Mouse (Mus musculus): ENCODE results near the gene Plaur.

Gene Plaur

GRCm38 (mm10) chr7:24462388-24463319 is at the start of gene Plaur:
Gene Plaur (plus strand): TSS chr7:24462484.
- no peak for DNase-seq

GRCm38 (mm10) chr7:24413630-24414029 is 48.7 kb upstream of the Plaur start:
- DNase-seq: no peak

DNA sequence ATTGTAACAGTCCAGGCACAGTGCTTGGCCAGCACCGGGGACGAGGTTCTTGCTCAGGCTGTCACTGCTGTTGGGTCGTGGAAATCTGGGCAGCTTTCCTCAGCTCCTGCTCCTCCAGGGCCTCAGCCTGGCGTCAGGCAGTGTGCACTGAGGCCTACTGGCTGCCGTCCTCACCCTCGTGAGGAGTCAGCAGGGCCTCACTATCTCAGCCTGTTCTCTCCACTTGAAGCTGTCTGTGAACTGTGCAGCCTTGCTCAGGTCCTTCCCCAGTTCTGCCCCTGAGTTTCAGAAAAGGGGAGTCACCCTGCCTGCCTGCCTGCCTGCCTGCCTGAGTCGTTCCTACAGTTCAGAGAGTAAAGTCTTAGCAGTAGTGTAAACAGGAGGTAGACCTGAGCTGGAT is 47.0 kb upstream of the Plaur start:
- no peak for DNase-seq

- DNase-seq: no peak
Measured at GRCm38 (mm10) chr7:24419579-24419978, 42.7 kb upstream of the Plaur start.

- DNase-seq: no peak
Measured at GRCm38 (mm10) chr7:24421648-24422047, 40.6 kb upstream of the Plaur start.

DNA sequence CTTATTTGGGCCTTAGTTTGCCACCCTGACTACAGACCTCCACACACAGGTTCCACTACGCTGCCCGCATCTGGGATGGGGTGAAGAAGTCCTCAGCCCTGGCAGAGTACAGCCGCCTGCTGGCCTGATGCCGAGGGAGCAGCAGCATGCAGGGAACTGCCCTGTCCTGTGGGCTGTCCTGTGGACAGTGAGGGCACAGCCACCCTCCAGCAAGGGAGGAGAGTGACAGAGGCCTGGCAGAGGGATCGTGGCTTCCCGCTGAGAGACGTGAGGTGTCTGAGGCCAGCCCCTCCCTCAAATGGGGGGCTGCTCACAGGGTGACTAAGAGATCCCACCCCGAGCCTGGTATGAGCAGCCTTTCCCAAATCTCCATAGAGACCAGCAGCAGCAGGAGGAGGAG is 40.0 kb upstream of the Plaur start:
- DNase-seq: no peak

GRCm38 (mm10) chr7:24423107-24423763 is 39.0 kb upstream of the Plaur start:
- DNase-seq: no peak

DNA sequence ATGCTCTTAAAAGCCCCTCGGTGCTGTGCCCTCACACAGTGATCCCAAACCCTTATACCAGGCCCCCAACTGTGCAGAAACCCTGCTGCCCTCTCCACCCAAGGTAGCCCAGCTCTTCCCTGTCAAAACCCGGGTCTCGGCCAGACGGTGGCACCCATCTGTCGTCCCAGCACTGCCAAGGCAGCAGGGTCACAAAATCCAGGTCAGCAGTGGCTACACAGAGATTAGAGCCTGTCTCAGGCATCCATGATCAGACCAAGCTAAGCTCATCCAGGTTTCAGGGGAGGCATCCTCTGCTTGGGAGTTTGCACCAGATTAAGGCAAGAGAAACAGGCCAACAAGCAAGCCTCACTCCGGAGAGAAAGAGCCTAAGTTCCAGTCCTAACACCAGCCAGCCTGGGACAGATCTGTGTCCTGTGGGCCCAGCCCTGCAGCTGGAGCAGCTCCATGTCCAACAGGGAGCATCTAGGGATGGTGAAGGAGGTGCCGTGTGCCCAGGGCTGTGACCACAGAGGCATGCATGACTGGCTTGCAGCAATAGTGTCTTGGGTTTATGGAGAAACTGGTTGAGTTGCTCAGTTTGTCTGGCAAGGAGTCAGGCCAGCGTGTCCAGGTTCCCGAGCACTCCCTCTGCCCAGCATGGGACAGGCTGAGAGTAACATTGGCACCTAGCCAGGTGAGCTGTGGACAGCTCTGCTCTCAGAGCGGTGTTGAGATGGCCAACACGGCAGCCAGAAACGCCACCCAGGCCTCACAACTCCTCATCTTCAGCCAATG is 38.1 kb upstream of the Plaur start:
- no peak for DNase-seq

GRCm38 (mm10) chr7:24425919-24426318 is 36.4 kb upstream of the Plaur start:
- DNase-seq: no peak

DNA sequence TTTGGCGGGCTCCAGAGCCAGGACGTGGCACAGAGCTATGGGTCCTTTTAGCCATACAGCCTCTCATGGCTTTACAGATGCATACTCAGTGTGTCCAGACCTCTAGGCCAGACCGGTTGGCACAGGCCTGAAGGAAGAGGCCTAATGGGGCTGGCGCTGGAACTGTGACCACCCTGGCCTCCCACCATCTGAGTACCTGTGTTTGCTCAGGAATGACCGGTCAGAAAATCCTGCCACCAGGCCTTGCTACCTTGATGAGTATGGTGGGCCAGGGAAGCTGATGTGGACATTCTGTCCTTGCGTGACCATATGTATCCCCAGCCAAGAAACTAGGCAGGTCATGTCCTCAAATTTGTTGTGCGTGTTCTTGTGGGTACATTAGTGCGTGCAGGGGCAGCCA is 35.1 kb upstream of the Plaur start:
- no peak for DNase-seq

- no peak for DNase-seq
Measured at GRCm38 (mm10) chr7:24428725-24429124, 33.6 kb upstream of the Plaur start.

GRCm38 (mm10) chr7:24429413-24430112 is 32.7 kb upstream of the Plaur start:
- peak; percentile 88 for DNase-seq

DNA sequence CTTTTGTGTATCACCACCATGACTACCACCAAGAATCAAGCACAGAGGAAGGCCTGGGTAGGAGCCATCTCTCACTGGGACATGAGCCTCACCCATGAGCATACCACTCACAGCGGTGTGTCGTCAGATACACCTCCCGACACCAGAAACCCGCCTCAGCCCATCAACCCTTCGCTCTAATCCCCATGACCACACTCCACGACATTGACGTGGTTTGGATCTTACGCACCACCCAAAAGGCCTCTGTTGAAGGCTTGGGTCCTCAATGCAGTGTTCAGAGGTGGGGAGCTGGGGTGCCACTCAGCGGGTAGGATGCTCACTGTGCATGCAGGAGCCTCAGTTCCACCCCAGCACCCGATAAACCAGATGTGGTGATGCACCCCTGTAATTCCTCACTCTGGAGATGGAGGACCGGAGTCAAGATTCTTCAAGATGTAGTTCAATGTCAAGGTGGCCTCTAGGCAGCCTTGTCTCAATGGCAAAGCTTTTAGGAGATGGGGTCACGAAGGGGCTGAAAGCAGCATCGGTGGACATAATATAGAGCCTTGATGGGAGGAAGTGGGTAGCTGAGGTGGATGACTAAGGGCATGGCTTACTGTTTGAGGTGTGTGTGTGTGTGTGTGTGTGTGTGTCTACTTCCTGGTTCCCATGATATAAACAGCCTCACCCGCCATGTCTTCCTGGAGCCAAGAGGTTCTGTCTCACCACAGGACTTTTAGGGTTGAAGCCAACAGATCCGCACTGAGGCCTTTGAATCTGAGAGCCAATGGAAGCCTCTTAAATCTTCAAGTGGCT is 31.5 kb upstream of the Plaur start:
- no peak for DNase-seq

GRCm38 (mm10) chr7:24431713-24432112 is 30.6 kb upstream of the Plaur start:
- no peak for DNase-seq

DNA sequence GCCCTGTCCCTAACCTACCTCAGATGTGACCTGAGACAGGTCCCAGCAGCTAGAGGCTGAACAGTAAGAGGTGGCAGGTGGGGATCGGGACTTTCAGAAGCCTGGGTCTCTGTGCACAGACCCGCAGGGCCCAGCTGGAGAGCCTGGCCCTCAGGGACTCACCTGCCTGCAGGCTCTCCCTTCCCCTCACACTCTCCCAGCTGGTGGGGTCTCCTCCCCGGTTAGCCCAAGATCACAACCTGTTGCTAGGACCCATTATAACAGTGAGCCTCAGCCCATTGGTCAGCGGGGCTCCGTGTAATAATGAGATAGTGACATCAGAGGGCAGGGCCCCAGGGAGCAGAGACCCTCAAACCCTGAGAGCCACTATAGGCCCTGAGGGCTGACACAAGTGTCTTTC is 27.0 kb upstream of the Plaur start:
- DNase-seq: no peak

GRCm38 (mm10) chr7:24437981-24438380 is 24.3 kb upstream of the Plaur start:
- peak; percentile 77 for DNase-seq

DNA sequence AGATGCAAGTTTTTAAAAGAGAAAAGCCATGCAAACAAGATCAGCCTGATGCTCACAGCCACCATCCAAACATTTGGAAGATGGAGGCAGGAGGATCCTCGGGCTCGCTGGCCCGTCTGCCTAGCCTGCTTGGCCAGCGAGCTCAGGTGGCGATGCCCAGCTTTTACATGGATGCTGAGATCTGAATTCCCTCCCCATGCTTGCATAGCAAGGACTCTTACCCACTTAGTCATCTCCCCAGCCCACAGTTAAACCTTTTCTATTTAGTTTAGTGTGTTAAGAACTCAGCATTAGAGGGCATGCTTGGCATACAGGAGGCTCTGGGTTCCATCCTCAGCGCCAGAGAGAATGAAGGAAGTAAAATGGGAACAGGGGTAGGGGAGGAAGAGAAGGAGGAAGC is 23.1 kb upstream of the Plaur start:
- DNase-seq: no peak

GRCm38 (mm10) chr7:24439891-24440290 is 22.4 kb upstream of the Plaur start:
- DNase-seq: no peak

DNA sequence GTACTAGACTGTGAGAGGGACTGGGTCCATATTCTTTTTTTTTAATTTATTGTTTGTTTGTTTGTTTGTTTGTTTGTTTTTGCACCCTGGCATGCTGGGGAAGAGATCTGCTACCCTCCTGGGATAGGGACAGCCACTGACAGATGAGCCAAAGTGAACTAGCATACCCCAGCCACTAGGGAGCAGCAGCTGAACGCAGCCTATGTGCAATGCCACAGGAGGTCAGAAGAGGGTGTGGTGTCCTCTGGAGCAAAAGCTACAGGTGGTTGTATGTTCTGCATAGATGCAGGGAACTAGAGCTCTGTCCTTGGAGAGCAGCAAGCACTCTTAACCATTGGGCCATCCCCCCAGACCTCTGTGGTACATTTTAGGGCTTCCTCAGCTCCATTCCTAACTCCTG is 20.5 kb upstream of the Plaur start:
- DNase-seq: no peak

- no peak for DNase-seq
Measured at GRCm38 (mm10) chr7:24442313-24442712, 20.0 kb upstream of the Plaur start.

GRCm38 (mm10) chr7:24445266-24445926 is 16.9 kb upstream of the Plaur start:
- no peak for DNase-seq
